Mouse (Mus musculus): ENCODE results near the gene Ifnar2. TPM values are rescaled to one million over a fixed set of nuclear protein-coding genes. Genes with fewer than 3 reads are reported as not detected.

The Ifnar2 gene
- total and polyA plus RNA-seq, 2 experiments from 2014 or later, result 31.0 to 49.8 TPM

- Histone ChIP-seq H3K4me1 (ENCODE audit: control insufficient read depth, insufficient read depth) (no peaks in the 10 kb centered on the region), H3K27ac (ENCODE audit: low read depth) (no peak overlapping the region), H3K27me3 (ENCODE audit: control insufficient read depth, insufficient read depth, low read length) (no peaks in the 10 kb centered on the region), H3K4me3 (ENCODE audit: low read depth, low read length) (no peak overlapping the region), H3K4me2 (ENCODE audit: low read depth, low read length) (no peak overlapping the region), H3K36me3 (replicated peaks; ENCODE audit: control insufficient read depth, insufficient read depth, low read length) (no peaks in the 10 kb centered on the region), H3K9ac (replicated peaks; ENCODE audit: low read depth, low read length) (no peak overlapping the region), H3K9me3 (replicated peaks; ENCODE audit: control insufficient read depth, low read length) (no peaks in the 10 kb centered on the region)
- no peak for DNase-seq (ENCODE audit: low spot score)
- ATAC-seq (ENCODE audit: insufficient read depth, low read depth), result no peak
- WGBS, result 42% methylated on average over 7 of the region's 7 CpGs
- TF ChIP-seq EP300 (IDR thresholded peaks at IDR 0.05; ENCODE audit: low read depth) (no peak), CTCF (IDR thresholded peaks at IDR 0.05; ENCODE audit: low read depth) (no peak)
Measured at GRCm38 (mm10) chr16:91332880-91333279, 39.7 kb upstream of the Ifnar2 start.

- Histone ChIP-seq H3K4me2 (ENCODE audit: low read depth, low read length) (no peak overlapping the region), H3K9me3 (replicated peaks; ENCODE audit: control insufficient read depth, low read length) (no peaks in the 10 kb centered on the region), H3K4me3 (ENCODE audit: low read depth, low read length) (no peak overlapping the region), H3K36me3 (replicated peaks; ENCODE audit: control insufficient read depth, insufficient read depth, low read length) (no peaks in the 10 kb centered on the region), H3K4me1 (ENCODE audit: control insufficient read depth, insufficient read depth) (no peaks in the 10 kb centered on the region), H3K27me3 (ENCODE audit: control insufficient read depth, insufficient read depth, low read length) (no peaks in the 10 kb centered on the region), H3K27ac (ENCODE audit: low read depth) (no peak overlapping the region), H3K9ac (replicated peaks; ENCODE audit: low read depth, low read length) (no peak overlapping the region)
- DNase-seq (ENCODE audit: low spot score) (no peak), ATAC-seq (ENCODE audit: insufficient read depth, low read depth) (no peak)
- TF ChIP-seq EP300 (IDR thresholded peaks at IDR 0.05; ENCODE audit: low read depth) (no peak), CTCF (IDR thresholded peaks at IDR 0.05; ENCODE audit: low read depth) (no peak)
- WGBS, result 48% methylated on average over 10 of the region's 10 CpGs
Measured at GRCm38 (mm10) chr16:91334190-91334893, 38.2 kb upstream of the Ifnar2 start.

- no peaks in the 10 kb centered on the region for H3K36me3 ChIP-seq (replicated peaks; ENCODE audit: control insufficient read depth, insufficient read depth, low read length)
- 71% methylated on average over 4 of the region's 4 CpGs for WGBS
- no peak overlapping the region for H3K9ac ChIP-seq (replicated peaks; ENCODE audit: low read depth, low read length)
- no peak overlapping the region for H3K27ac ChIP-seq (ENCODE audit: low read depth)
- ATAC-seq (ENCODE audit: insufficient read depth, low read depth), result no peak
- no peak overlapping the region for H3K4me3 ChIP-seq (ENCODE audit: low read depth, low read length)
- no peaks in the 10 kb centered on the region for H3K9me3 ChIP-seq (replicated peaks; ENCODE audit: control insufficient read depth, low read length)
- no peaks in the 10 kb centered on the region for H3K27me3 ChIP-seq (ENCODE audit: control insufficient read depth, insufficient read depth, low read length)
- H3K4me1 ChIP-seq (ENCODE audit: control insufficient read depth, insufficient read depth), result no peaks in the 10 kb centered on the region
- TF ChIP-seq EP300 (IDR thresholded peaks at IDR 0.05; ENCODE audit: low read depth) (no peak), CTCF (IDR thresholded peaks at IDR 0.05; ENCODE audit: low read depth) (no peak)
- no peak overlapping the region for H3K4me2 ChIP-seq (ENCODE audit: low read depth, low read length)
- no peak for DNase-seq (ENCODE audit: low spot score)
Measured at GRCm38 (mm10) chr16:91336753-91337152, 35.8 kb upstream of the Ifnar2 start.

GRCm38 (mm10) chr16:91337480-91337879 is 35.1 kb upstream of the Ifnar2 start:
- Histone ChIP-seq H3K27ac (ENCODE audit: low read depth) (no peak overlapping the region), H3K27me3 (ENCODE audit: control insufficient read depth, insufficient read depth, low read length) (no peaks in the 10 kb centered on the region), H3K9ac (replicated peaks; ENCODE audit: low read depth, low read length) (no peak overlapping the region), H3K36me3 (replicated peaks; ENCODE audit: control insufficient read depth, insufficient read depth, low read length) (no peaks in the 10 kb centered on the region), H3K9me3 (replicated peaks; ENCODE audit: control insufficient read depth, low read length) (no peaks in the 10 kb centered on the region), H3K4me1 (ENCODE audit: control insufficient read depth, insufficient read depth) (no peaks in the 10 kb centered on the region), H3K4me3 (ENCODE audit: low read depth, low read length) (no peak overlapping the region), H3K4me2 (ENCODE audit: low read depth, low read length) (no peak overlapping the region)
- TF ChIP-seq CTCF (IDR thresholded peaks at IDR 0.05; ENCODE audit: low read depth), result no peak
- no peak for TF ChIP-seq EP300 (IDR thresholded peaks at IDR 0.05; ENCODE audit: low read depth)
- no peak for ATAC-seq (ENCODE audit: insufficient read depth, low read depth)
- DNase-seq (ENCODE audit: low spot score), result no peak
- 61% methylated on average over 5 of the region's 5 CpGs for WGBS

- Histone ChIP-seq H3K9ac (replicated peaks; ENCODE audit: low read depth, low read length) (no peak overlapping the region), H3K27me3 (ENCODE audit: control insufficient read depth, insufficient read depth, low read length) (no peaks in the 10 kb centered on the region), H3K4me1 (ENCODE audit: control insufficient read depth, insufficient read depth) (no peaks in the 10 kb centered on the region), H3K9me3 (replicated peaks; ENCODE audit: control insufficient read depth, low read length) (no peaks in the 10 kb centered on the region), H3K4me3 (ENCODE audit: low read depth, low read length) (no peak overlapping the region), H3K4me2 (ENCODE audit: low read depth, low read length) (no peak overlapping the region), H3K27ac (ENCODE audit: low read depth) (no peak overlapping the region), H3K36me3 (replicated peaks; ENCODE audit: control insufficient read depth, insufficient read depth, low read length) (no peaks in the 10 kb centered on the region)
- ATAC-seq (ENCODE audit: insufficient read depth, low read depth) (no peak), DNase-seq (ENCODE audit: low spot score) (no peak)
- WGBS, result 71% methylated on average over 9 of the region's 9 CpGs
- TF ChIP-seq EP300 (IDR thresholded peaks at IDR 0.05; ENCODE audit: low read depth) (no peak), CTCF (IDR thresholded peaks at IDR 0.05; ENCODE audit: low read depth) (no peak)
Measured at GRCm38 (mm10) chr16:91346491-91346890, 26.1 kb upstream of the Ifnar2 start.
